Mouse (Mus musculus): ENCODE measurements around the gene Smagp. TPM values are rescaled to one million over a fixed set of nuclear protein-coding genes. Genes with fewer than 3 reads are reported as not detected.

Smagp gene
- 1.6 and 2.5 TPM in 2 replicates for polyA plus RNA-seq (2014; fragmentation: Nextera tagmentation; extraction: Ambion mirVana)

GRCm38 (mm10) chr15:100636700-100637501 lies at the start of gene Smagp:
TSS of gene Smagp (minus strand) at chr15:100636940.
- H3K36me3 ChIP-seq (ENCODE audit: control insufficient read depth, insufficient read depth, low read length) = no peaks in the 10 kb centered on the region
- peaks cover 8% of the 10 kb centered on the region for H3K4me1 ChIP-seq (ENCODE audit: control insufficient read depth, insufficient read depth, low read length)
- peaks cover 47% of the 10 kb centered on the region for H3K27me3 ChIP-seq (replicated peaks; ENCODE audit: control insufficient read depth, insufficient read depth, low read length)
- ATAC-seq = no peak
- peak within 1 kb of the TSS; percentile 50 for H3K9ac ChIP-seq (ENCODE audit: low read length)
- H3K27ac ChIP-seq (ENCODE audit: low read depth, low read length) = no peak within 1 kb of the TSS
- DNase-seq (ENCODE audit: low spot score) = no peak
- H3K9me3 ChIP-seq (replicated peaks; ENCODE audit: control insufficient read depth, low read length) = no peaks in the 10 kb centered on the region
- H3K4me2 ChIP-seq (ENCODE audit: low read length) = peak within 1 kb of the TSS; percentile 63
- peak within 1 kb of the TSS; percentile 36 for H3K4me3 ChIP-seq (ENCODE audit: low read depth, low read length)
- WGBS = under 1% methylated on average over 72 of the region's 77 CpGs

DNA sequence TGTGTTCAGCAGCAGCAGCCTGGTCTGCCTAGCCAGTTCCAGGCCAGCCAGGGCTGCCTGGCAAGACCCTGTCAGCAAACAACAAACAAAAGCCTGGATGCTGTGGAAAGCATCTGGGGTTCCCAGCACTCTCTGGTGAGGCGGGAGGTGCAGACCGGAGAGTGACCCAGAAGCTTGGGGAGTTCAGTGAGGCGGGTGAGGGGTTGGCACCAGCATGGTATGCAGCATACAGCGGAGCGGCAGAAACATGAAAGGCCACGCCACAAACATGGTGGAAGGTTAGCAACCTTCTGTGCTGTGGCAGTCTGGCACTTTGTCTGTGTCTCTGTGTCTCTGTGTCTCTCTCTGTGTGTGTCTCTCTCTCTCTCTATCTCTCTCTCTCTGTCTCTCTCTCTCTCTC lies 49.7 kb upstream of the Smagp start:
- WGBS = 85% methylated on average over 6 of the region's 6 CpGs
- no peak for ATAC-seq
- Histone ChIP-seq H3K27ac (ENCODE audit: low read depth, low read length) (no peak overlapping the region), H3K27me3 (replicated peaks; ENCODE audit: control insufficient read depth, insufficient read depth, low read length) (no peaks in the 10 kb centered on the region), H3K36me3 (ENCODE audit: control insufficient read depth, insufficient read depth, low read length) (no peaks in the 10 kb centered on the region), H3K9me3 (replicated peaks; ENCODE audit: control insufficient read depth, low read length) (no peaks in the 10 kb centered on the region; the same call in 1 of the 2 replicates), H3K4me2 (ENCODE audit: low read length) (no peak overlapping the region), H3K4me1 (ENCODE audit: control insufficient read depth, insufficient read depth, low read length) (no peaks in the 10 kb centered on the region), H3K4me3 (ENCODE audit: low read depth, low read length) (no peak overlapping the region), H3K9ac (ENCODE audit: low read length) (no peak overlapping the region)
- no peak for DNase-seq (ENCODE audit: low spot score)

- Histone ChIP-seq H3K4me1 (ENCODE audit: control insufficient read depth, insufficient read depth, low read length) (no peaks in the 10 kb centered on the region), H3K9ac (ENCODE audit: low read length) (no peak overlapping the region), H3K36me3 (ENCODE audit: control insufficient read depth, insufficient read depth, low read length) (no peaks in the 10 kb centered on the region), H3K27ac (ENCODE audit: low read depth, low read length) (no peak overlapping the region), H3K9me3 (replicated peaks; ENCODE audit: control insufficient read depth, low read length) (no peaks in the 10 kb centered on the region; the same call in 1 of the 2 replicates), H3K4me3 (ENCODE audit: low read depth, low read length) (no peak overlapping the region), H3K27me3 (replicated peaks; ENCODE audit: control insufficient read depth, insufficient read depth, low read length) (no peaks in the 10 kb centered on the region), H3K4me2 (ENCODE audit: low read length) (no peak overlapping the region)
- no peak for DNase-seq (ENCODE audit: low spot score)
- WGBS = 93% methylated on average over 8 of the region's 8 CpGs
- no peak for ATAC-seq
These were observed 49.1 kb upstream of the Smagp start for GRCm38 (mm10) chr15:100685849-100686248.

DNA sequence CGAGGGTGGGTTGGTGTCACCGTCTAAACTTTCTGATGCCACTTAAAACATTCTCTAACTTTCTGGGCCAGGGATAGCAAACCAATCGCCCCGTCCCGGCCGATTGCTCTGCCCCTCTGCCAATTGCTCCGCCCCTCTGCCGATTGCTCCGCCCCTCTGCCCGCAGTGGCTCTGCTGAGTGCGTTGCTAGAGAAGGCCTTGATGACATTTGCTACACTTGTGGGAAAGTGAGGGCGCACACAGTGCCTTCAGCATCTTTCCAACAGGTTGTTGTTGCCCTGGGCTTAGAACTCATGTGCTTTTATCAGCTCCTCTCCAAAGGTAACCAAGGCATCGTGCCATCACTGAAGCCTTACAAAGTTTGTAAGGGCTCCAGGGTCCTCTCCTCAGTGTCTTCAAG lies 48.5 kb upstream of the Smagp start:
- 17% methylated on average over 13 of the region's 13 CpGs for WGBS
- DNase-seq (ENCODE audit: low spot score) = no peak
- ATAC-seq = no peak
- H3K36me3 ChIP-seq (ENCODE audit: control insufficient read depth, insufficient read depth, low read length) = no peaks in the 10 kb centered on the region
- no peak overlapping the region for H3K4me3 ChIP-seq (ENCODE audit: low read depth, low read length)
- no peaks in the 10 kb centered on the region for H3K4me1 ChIP-seq (ENCODE audit: control insufficient read depth, insufficient read depth, low read length)
- H3K27ac ChIP-seq (ENCODE audit: low read depth, low read length) = no peak overlapping the region
- no peak overlapping the region for H3K9ac ChIP-seq (ENCODE audit: low read length)
- no peak overlapping the region for H3K4me2 ChIP-seq (ENCODE audit: low read length)
- no peaks in the 10 kb centered on the region; the same call in 1 of the 2 replicates for H3K9me3 ChIP-seq (replicated peaks; ENCODE audit: control insufficient read depth, low read length)
- H3K27me3 ChIP-seq (replicated peaks; ENCODE audit: control insufficient read depth, insufficient read depth, low read length) = no peaks in the 10 kb centered on the region

DNA sequence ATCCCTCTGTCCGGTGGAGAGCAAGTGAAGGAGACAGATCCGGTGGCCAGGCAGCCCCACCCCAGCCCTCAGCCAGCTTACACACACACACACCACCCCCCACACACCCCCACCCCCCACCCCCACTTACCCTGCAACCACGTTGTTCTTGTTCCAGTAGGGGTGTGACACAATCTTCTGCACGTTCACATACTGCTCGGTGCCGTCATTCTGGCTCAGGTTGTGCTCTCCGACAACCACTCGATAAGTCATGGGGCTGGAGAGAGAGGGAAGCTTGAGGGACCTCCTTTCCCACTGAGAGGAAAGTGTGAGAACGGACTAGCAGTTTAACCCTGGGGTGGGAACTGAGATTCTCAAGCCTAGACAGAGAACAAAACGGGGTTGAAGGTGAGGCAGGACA lies 47.7 kb upstream of the Smagp start:
- DNase-seq (ENCODE audit: low spot score) (no peak), ATAC-seq (no peak)
- no peak overlapping the region for H3K4me2 ChIP-seq (ENCODE audit: low read length)
- H3K36me3 ChIP-seq (ENCODE audit: control insufficient read depth, insufficient read depth, low read length) = no peaks in the 10 kb centered on the region
- no peaks in the 10 kb centered on the region for H3K9me3 ChIP-seq (replicated peaks; ENCODE audit: control insufficient read depth, low read length)
- H3K27ac ChIP-seq (ENCODE audit: low read depth, low read length) = no peak overlapping the region
- no peak overlapping the region for H3K4me3 ChIP-seq (ENCODE audit: low read depth, low read length)
- WGBS = 69% methylated on average over 10 of the region's 10 CpGs
- H3K9ac ChIP-seq (ENCODE audit: low read length) = no peak overlapping the region
- H3K4me1 ChIP-seq (ENCODE audit: control insufficient read depth, insufficient read depth, low read length) = no peaks in the 10 kb centered on the region
- no peaks in the 10 kb centered on the region for H3K27me3 ChIP-seq (replicated peaks; ENCODE audit: control insufficient read depth, insufficient read depth, low read length)

- Histone ChIP-seq H3K9me3 (replicated peaks; ENCODE audit: control insufficient read depth, low read length) (no peaks in the 10 kb centered on the region), H3K9ac (ENCODE audit: low read length) (no peak overlapping the region), H3K27me3 (replicated peaks; ENCODE audit: control insufficient read depth, insufficient read depth, low read length) (no peaks in the 10 kb centered on the region), H3K4me2 (ENCODE audit: low read length) (no peak overlapping the region), H3K4me3 (ENCODE audit: low read depth, low read length) (no peak overlapping the region), H3K36me3 (ENCODE audit: control insufficient read depth, insufficient read depth, low read length) (no peaks in the 10 kb centered on the region), H3K27ac (ENCODE audit: low read depth, low read length) (no peak overlapping the region), H3K4me1 (ENCODE audit: control insufficient read depth, insufficient read depth, low read length) (no peaks in the 10 kb centered on the region)
- ATAC-seq = peak; percentile 46; the same call in 1 of the 2 replicates
- WGBS = 46% methylated on average over 2 of the region's 2 CpGs
- DNase-seq (ENCODE audit: low spot score) = peak; percentile 88
These were observed 46.3 kb upstream of the Smagp start for GRCm38 (mm10) chr15:100683041-100683440.

DNA sequence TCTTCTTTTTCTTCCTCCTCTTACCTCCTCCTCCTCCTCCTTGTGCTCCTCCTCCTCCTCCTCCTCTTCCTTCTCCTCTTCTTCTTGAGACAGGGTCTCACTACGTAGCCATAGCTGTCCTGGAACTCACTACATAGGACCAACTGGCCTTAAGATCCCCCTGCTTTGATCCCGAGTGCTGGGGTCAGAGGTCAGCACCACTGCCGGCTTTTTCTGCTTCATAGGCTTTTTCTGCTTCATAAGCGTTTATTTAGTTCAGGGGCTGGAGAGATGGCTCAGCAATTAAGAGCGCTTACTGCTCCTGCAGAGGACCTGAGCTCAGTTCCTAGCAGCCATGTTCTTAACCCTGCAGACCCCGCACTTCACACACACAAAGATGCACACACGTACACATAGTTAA lies 45.0 kb upstream of the Smagp start:
- ATAC-seq (no peak), DNase-seq (ENCODE audit: low spot score) (no peak)
- Histone ChIP-seq H3K4me2 (ENCODE audit: low read length) (no peak overlapping the region), H3K4me1 (ENCODE audit: control insufficient read depth, insufficient read depth, low read length) (no peaks in the 10 kb centered on the region), H3K9ac (ENCODE audit: low read length) (no peak overlapping the region), H3K4me3 (ENCODE audit: low read depth, low read length) (no peak overlapping the region), H3K36me3 (ENCODE audit: control insufficient read depth, insufficient read depth, low read length) (no peaks in the 10 kb centered on the region), H3K9me3 (replicated peaks; ENCODE audit: control insufficient read depth, low read length) (no peaks in the 10 kb centered on the region), H3K27ac (ENCODE audit: low read depth, low read length) (no peak overlapping the region), H3K27me3 (replicated peaks; ENCODE audit: control insufficient read depth, insufficient read depth, low read length) (no peaks in the 10 kb centered on the region)
- 31% methylated on average over 7 of the region's 7 CpGs for WGBS

DNA sequence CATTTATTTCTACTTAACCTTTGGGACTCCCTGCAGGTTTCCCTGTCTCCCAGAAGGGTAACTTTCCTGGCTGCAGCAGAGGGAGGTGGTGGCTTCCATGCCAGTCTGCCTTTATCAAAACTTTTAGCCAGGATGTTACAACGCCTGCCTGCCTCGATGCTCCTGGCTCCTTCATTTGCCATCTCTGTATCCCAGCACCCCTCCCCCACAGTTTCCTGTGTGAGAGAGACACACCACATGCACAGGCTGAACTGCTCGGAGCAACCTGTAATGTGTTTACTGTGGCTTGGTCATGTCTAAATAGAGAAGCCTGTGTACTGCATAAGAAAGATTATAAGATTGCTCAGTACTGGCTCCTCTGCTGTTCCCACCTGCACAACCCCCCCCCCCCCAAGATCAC lies 43.6 kb upstream of the Smagp start:
- Histone ChIP-seq H3K9me3 (replicated peaks; ENCODE audit: control insufficient read depth, low read length) (no peaks in the 10 kb centered on the region), H3K4me3 (ENCODE audit: low read depth, low read length) (no peak overlapping the region), H3K9ac (ENCODE audit: low read length) (no peak overlapping the region), H3K4me1 (ENCODE audit: control insufficient read depth, insufficient read depth, low read length) (no peaks in the 10 kb centered on the region), H3K36me3 (ENCODE audit: control insufficient read depth, insufficient read depth, low read length) (no peaks in the 10 kb centered on the region), H3K27me3 (replicated peaks; ENCODE audit: control insufficient read depth, insufficient read depth, low read length) (no peaks in the 10 kb centered on the region), H3K27ac (ENCODE audit: low read depth, low read length) (no peak overlapping the region), H3K4me2 (ENCODE audit: low read length) (no peak overlapping the region)
- DNase-seq (ENCODE audit: low spot score) (no peak), ATAC-seq (no peak)
- 51% methylated on average over 3 of the region's 3 CpGs for WGBS

DNA sequence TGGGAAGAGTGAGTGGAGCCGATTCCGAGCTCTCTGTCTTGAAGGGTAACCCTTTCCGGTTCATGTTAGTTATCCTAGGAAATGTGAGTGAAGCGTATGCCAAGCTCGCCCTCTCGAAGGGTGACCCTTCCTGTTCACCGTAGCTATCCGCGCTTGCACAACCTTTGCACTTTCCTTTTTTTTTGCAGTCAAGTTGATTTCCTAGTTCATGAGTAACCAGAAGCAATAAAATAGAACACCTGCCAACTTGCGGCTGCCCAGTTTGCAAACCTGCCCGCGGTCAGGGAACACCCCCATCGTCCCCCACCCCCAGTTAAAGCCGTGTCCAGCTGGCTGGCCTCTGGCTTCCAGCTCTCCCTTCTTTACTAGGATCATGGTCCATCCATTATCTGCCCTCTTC lies 42.3 kb upstream of the Smagp start:
- no peak for ATAC-seq
- no peaks in the 10 kb centered on the region for H3K36me3 ChIP-seq (ENCODE audit: control insufficient read depth, insufficient read depth, low read length)
- DNase-seq (ENCODE audit: low spot score) = no peak
- H3K4me3 ChIP-seq (ENCODE audit: low read depth, low read length) = no peak overlapping the region
- H3K4me1 ChIP-seq (ENCODE audit: control insufficient read depth, insufficient read depth, low read length) = no peaks in the 10 kb centered on the region
- H3K4me2 ChIP-seq (ENCODE audit: low read length) = no peak overlapping the region
- no peaks in the 10 kb centered on the region for H3K27me3 ChIP-seq (replicated peaks; ENCODE audit: control insufficient read depth, insufficient read depth, low read length)
- H3K9ac ChIP-seq (ENCODE audit: low read length) = no peak overlapping the region
- H3K27ac ChIP-seq (ENCODE audit: low read depth, low read length) = no peak overlapping the region
- no peaks in the 10 kb centered on the region for H3K9me3 ChIP-seq (replicated peaks; ENCODE audit: control insufficient read depth, low read length)
- WGBS = 93% methylated on average over 14 of the region's 14 CpGs

Measured in forebrain, embryonic 14.5 days (tissue).